Mouse (Mus musculus) G1E (cell line): Measurements from ENCODE around the gene Mrpl52. TPM values are rescaled to one million over a fixed set of nuclear protein-coding genes. Genes with fewer than 3 reads are reported as not detected.

Experiments used
- ATAC-seq: 2 replicates; pipeline ENCODE4 v1.8.0; 2016; ENCODE audit warnings: mild to moderate bottlenecking; ENCODE audit not compliant: insufficient number of reproducible peaks, poor library complexity, low FRiP score, severe bottlenecking; ENCODE audit errors: extremely low read depth
- DNase-seq: peaks from one replicate; pipeline ENCODE4 v3.0.0; 2012; ENCODE audit warnings: low spot score
- H3K27me3 ChIP-seq: 2 replicates; pipeline ENCODE4 v1.6.1; 2012; ENCODE audit warnings: mild to moderate bottlenecking, low read length, inconsistent platforms; ENCODE audit not compliant: insufficient read depth
- H3K36me3 ChIP-seq: replicated peaks from 2 replicates; pipeline ENCODE3; 2012; ENCODE audit warnings: mild to moderate bottlenecking, inconsistent platforms
- H3K4me1 ChIP-seq: 2 replicates; pipeline ENCODE4 v1.6.1; 2012; ENCODE audit warnings: low read depth, low read length, inconsistent platforms, mixed read lengths; ENCODE audit not compliant: insufficient read depth
- H3K4me3 ChIP-seq: 2 replicates; pipeline ENCODE4 v1.5.1; 2012; ENCODE audit warnings: low read depth, mild to moderate bottlenecking, inconsistent platforms, low read length, moderate library complexity, mixed read lengths
- H3K9me3 ChIP-seq: replicated peaks from 2 replicates; pipeline ENCODE4 v1.6.1; 2012; ENCODE audit warnings: inconsistent platforms
- CTCF ChIP-seq: IDR thresholded peaks from 2 replicates; pipeline ENCODE4 v1.5.1; 2012; ENCODE audit warnings: low read depth, low read length, inconsistent platforms, mixed read lengths
- GATA1 ChIP-seq: IDR thresholded peaks from 2 replicates; pipeline ENCODE4 v1.6.1; 2012; ENCODE audit warnings: borderline replicate concordance, low read length, inconsistent platforms, mixed read lengths
- GATA2 ChIP-seq: IDR thresholded peaks from 2 replicates; pipeline ENCODE4 v1.6.1; 2012; ENCODE audit warnings: low read depth, low read length, inconsistent platforms, borderline replicate concordance
- POLR2AphosphoS5 ChIP-seq: IDR thresholded peaks from 2 replicates; pipeline ENCODE4 v1.6.1; 2012; ENCODE audit warnings: low read depth, low read length, inconsistent platforms; ENCODE audit not compliant: insufficient replicate concordance
- TAL1 ChIP-seq: conservative IDR thresholded peaks from 2 replicates; pipeline ENCODE4 v1.6.1; 2012; ENCODE audit warnings: low read depth, low read length, inconsistent platforms, mixed read lengths
- polyA plus RNA-seq: library from polyadenylated mRNA; stranded (reverse); fragments of >175 nt; gene quantifications from 2 replicates; pipeline ENCODE4 v1.2.3, GENCODE M21; 2012
- total RNA-seq, 2 experiments: library from RNA; stranded (forward) in 1 of 2; stranded (reverse) in 1 of 2; fragments of 200-1000 nt in 1 of 2; fragments of >200 nt in 1 of 2; fragmentation: Nextera tagmentation in 1 of 2; gene quantifications; 2 replicates each; pipeline ENCODE4 v1.2.3; 2014 to 2017

The Mrpl52 gene
- total and polyA plus RNA-seq, 3 experiments = 238 to 1,643 (median 318) TPM

DNA sequence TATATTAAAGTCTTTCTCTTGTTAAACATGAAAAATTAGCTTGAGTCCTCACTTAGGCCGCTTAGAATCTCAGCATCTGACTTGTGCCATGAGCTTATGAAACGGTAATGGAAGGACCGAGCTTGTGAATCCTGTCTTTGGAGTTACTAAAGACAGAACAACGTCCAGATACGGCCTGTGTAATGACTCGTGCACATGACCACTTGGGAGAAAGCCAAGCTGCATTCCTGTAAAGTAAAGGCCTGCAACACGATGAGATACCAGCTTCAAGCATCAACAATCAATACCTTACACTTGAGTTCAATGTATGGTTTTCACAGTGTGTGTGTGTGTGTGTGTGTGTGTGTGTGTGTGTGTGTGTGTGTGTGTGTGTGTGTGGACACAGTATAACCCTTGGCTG lies 30.0 kb upstream of the Mrpl52 start:
- Histone ChIP-seq H3K4me1 (no peaks in the 10 kb centered on the region), H3K4me3 (no peak overlapping the region), H3K27me3 (peaks cover 15% of the 10 kb centered on the region; the same call in 1 of the 2 replicates), H3K9me3 (no peaks in the 10 kb centered on the region), H3K36me3 (no peaks in the 10 kb centered on the region)
- ATAC-seq = no peak
- no peak for DNase-seq
- no peak for TF ChIP-seq POLR2AphosphoS5
- no peak for TF ChIP-seq GATA2
- TF ChIP-seq TAL1 = no peak
- TF ChIP-seq CTCF = no peak

DNA sequence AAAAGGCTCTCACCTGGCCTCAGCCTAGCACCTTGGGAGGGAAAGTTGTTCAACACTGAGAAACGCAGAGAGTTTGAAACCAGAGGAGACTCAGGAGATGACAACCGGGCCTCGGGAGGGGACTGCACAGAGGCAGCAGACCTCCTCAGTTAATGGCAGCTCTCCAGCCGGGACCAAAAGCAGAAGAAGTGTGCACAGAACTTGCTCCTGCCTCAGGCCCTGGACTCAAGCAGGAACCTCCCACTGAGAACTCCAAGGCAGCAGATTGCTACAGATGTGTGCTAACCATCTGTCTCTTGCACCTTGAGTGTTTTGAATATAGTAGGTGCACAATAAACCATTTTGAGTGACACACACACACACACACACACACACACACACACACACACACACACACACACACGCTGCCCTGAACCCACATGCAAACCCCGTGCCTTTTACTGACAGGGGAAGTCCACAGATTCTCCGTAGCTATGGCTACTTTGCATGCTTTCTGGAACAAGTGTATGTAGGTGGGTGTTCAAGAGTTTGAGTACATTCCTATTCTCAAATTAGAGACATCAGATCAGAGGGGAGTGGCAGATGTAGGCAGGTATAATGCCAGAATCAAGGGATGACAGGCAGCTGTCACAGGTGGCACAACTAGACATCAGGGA lies 28.7 kb upstream of the Mrpl52 start:
- DNase-seq (no peak), ATAC-seq (no peak)
- no peak overlapping the region for H3K4me3 ChIP-seq
- TF ChIP-seq CTCF (no peak), GATA2 (no peak), GATA1 (no peak), POLR2AphosphoS5 (no peak), TAL1 (no peak)
- peaks cover 15% of the 10 kb centered on the region; the same call in 1 of the 2 replicates for H3K27me3 ChIP-seq
- no peaks in the 10 kb centered on the region for H3K9me3 ChIP-seq
- no peaks in the 10 kb centered on the region for H3K4me1 ChIP-seq
- H3K36me3 ChIP-seq = no peaks in the 10 kb centered on the region

DNA sequence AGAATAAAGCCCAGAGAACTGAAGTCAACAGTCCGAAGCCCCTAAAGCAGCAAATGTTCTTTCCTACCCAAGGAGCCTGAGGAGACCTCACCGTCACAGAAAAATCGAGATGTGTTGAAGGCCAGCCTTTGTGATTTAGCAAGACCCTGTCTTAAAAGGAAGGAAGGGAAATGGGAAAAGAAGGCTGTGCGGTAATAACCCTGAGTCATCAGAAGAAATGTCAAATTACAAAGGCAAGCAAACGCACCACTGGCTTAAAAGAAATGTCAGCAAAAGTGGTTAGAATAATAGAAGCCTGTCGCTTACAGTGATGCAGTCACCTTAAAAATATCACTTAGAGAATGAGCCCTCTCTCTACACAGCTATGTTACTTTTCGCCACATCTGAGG lies 28.2 kb upstream of the Mrpl52 start:
- no peak overlapping the region for H3K4me3 ChIP-seq
- H3K4me1 ChIP-seq = no peaks in the 10 kb centered on the region
- ATAC-seq = no peak
- peaks cover 15% of the 10 kb centered on the region; the same call in 1 of the 2 replicates for H3K27me3 ChIP-seq
- TF ChIP-seq POLR2AphosphoS5 (no peak), GATA1 (no peak), CTCF (no peak), TAL1 (no peak), GATA2 (no peak)
- H3K36me3 ChIP-seq = no peaks in the 10 kb centered on the region
- DNase-seq = no peak
- H3K9me3 ChIP-seq = no peaks in the 10 kb centered on the region

DNA sequence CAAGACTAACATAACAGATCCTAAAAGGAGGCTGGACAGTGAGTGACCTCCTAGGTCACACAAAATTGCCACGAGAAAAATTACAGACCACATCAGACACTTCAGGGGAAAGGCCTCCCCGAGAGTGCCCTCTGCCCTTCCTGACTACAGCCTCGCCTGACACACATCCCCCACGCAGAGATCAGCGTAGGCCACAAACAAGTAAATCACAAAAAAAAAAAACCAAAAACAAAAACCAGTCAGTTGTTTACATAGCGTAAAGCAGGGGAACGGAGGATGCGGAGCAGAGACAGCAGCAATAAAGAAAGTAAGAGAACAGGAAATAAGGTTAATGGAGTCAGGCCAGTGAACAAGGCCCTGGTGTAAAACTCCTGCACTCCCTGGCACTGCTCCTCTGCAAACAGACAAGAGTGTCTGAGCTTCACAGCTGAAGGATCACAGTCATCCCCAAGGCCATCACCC lies 27.8 kb upstream of the Mrpl52 start:
- H3K9me3 ChIP-seq = no peaks in the 10 kb centered on the region
- no peaks in the 10 kb centered on the region for H3K36me3 ChIP-seq
- H3K27me3 ChIP-seq = peaks cover 13% of the 10 kb centered on the region; the same call in 1 of the 2 replicates
- DNase-seq (no peak), ATAC-seq (no peak)
- no peak overlapping the region for H3K4me3 ChIP-seq
- no peaks in the 10 kb centered on the region for H3K4me1 ChIP-seq
- no peak for TF ChIP-seq GATA1
- TF ChIP-seq TAL1 = no peak
- no peak for TF ChIP-seq CTCF
- no peak for TF ChIP-seq POLR2AphosphoS5
- TF ChIP-seq GATA2 = no peak

DNA sequence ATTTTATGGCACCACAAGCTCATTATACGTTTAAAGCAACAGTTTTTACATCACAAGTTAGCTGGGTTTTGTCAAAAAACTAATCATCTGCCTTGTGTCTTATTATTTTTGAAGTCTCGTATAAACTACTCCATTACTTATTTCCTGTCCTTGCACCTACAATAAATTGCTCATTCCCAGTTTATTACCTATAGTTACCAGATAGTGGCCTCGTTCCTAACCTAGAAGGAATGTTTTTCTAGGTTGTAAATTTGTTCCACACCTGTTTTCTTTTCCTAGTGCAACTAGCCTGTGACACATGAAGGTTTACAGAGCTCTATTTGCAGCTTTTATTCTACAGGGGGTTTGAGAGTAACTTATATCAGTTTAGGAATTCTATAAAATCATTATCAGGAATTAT lies 25.0 kb upstream of the Mrpl52 start:
- no peaks in the 10 kb centered on the region for H3K9me3 ChIP-seq
- no peak for ATAC-seq
- peaks cover 16% of the 10 kb centered on the region; the same call in 1 of the 2 replicates for H3K27me3 ChIP-seq
- TF ChIP-seq GATA1 = no peak
- DNase-seq = no peak
- no peaks in the 10 kb centered on the region for H3K36me3 ChIP-seq
- no peaks in the 10 kb centered on the region for H3K4me1 ChIP-seq
- H3K4me3 ChIP-seq = no peak overlapping the region

DNA sequence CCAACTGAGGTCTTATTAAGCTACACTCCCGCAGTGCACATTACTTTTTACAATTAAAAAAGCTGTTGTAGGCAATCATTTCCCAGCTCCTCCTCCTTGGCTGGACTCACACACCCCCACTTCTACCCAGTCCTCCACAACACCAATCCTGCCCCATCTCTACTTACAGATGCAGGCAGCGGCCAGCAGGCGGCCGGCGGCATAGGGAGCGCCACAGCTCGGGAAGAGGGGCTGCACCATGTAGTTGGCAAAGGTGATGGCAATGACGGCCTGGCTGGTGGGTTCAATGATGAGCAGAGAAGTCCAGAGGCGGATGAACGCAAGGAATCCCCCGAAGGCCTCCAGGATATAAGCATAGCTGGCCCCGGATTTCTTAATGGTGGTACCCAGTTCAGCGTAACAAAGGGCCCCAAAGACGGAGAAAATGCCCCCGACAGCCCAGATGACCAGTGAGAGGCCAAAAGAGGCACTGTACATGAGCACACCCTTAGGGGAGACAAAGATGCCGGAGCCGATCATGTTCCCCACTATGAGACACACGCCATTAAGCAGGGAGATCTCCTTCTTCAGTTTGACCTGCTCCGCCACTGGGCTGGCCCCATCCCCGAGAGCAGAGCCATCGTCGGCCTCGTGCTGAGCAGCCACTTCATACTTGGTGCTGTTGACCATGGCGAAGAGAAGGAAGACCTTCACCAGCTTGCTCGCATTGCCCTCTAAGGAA lies 18.2 kb upstream of the Mrpl52 start:
- Histone ChIP-seq H3K9me3 (no peaks in the 10 kb centered on the region), H3K4me1 (peaks cover 5% of the 10 kb centered on the region; the same call in 1 of the 2 replicates), H3K36me3 (no peaks in the 10 kb centered on the region), H3K27me3 (peaks cover 18% of the 10 kb centered on the region; the same call in 1 of the 2 replicates), H3K4me3 (no peak overlapping the region)
- ATAC-seq (no peak), DNase-seq (no peak)
- TF ChIP-seq POLR2AphosphoS5 = no peak
- no peak for TF ChIP-seq CTCF
- TF ChIP-seq TAL1 = no peak
- no peak for TF ChIP-seq GATA1
- TF ChIP-seq GATA2 = no peak
